Mouse (Mus musculus) forebrain, embryonic 13.5 days (tissue): ENCODE data around the gene Slc16a8. TPM values are rescaled to one million over a fixed set of nuclear protein-coding genes. Genes with fewer than 3 reads are reported as not detected.
A peak's percentile ranks its signal among the peaks of the same experiment; 100 is the strongest.

Experiments used
- ATAC-seq: fragments of 200-750 bp; cut with Nextera tagmentation; 2 replicates; pipeline ENCODE4 v1.8.0; 2017
- H3K27ac ChIP-seq: fragments of 300-500 bp; sonication (generic); 2 replicates; pipeline ENCODE4 v1.5.1; 2015; ENCODE audit warnings: inconsistent platforms, mild to moderate bottlenecking, moderate library complexity
- H3K27me3 ChIP-seq: fragments of 300-500 bp; sonication (generic); 2 replicates; pipeline ENCODE4 v1.6.1; 2015; ENCODE audit warnings: mild to moderate bottlenecking, inconsistent platforms
- H3K36me3 ChIP-seq: fragments of 300-500 bp; sonication (generic); 2 replicates; pipeline ENCODE4 v1.6.1; 2015; ENCODE audit warnings: mild to moderate bottlenecking, inconsistent platforms; ENCODE audit not compliant: poor library complexity, severe bottlenecking
- H3K4me1 ChIP-seq: fragments of 300-500 bp; sonication (generic); 2 replicates; pipeline ENCODE4 v1.6.1; 2015; ENCODE audit warnings: inconsistent platforms
- H3K4me2 ChIP-seq: fragments of 300-500 bp; sonication (generic); 2 replicates; pipeline ENCODE4 v1.6.1; 2015; ENCODE audit warnings: inconsistent platforms, mild to moderate bottlenecking, moderate library complexity
- H3K4me3 ChIP-seq: fragments of 300-500 bp; sonication (generic); 2 replicates; pipeline ENCODE4 v1.5.1; 2015; ENCODE audit warnings: mild to moderate bottlenecking, inconsistent platforms
- H3K9ac ChIP-seq: fragments of 300-500 bp; sonication (generic); 2 replicates; pipeline ENCODE4 v1.6.1; 2015; ENCODE audit warnings: mild to moderate bottlenecking, inconsistent platforms
- H3K9me3 ChIP-seq: fragments of 300-500 bp; sonication (generic); replicated peaks from 2 replicates; pipeline ENCODE4 v1.6.1; 2016; ENCODE audit warnings: inconsistent platforms
- WGBS: fragments of 180-500 bp; shearing (Covaris S2); methylation state at CpG from one replicate; pipeline ENCODE4 v1.1.7; 2015; 5-methylcytosine and 5-hydroxymethylcytosine counted together
- polyA plus RNA-seq: library from polyadenylated mRNA; unstranded; fragments of >200 nt; fragmentation: Nextera tagmentation; extraction: Ambion mirVana; gene quantifications from 2 replicates; pipeline ENCODE4 v1.2.1, GENCODE M21; 2015

Slc16a8 gene
- polyA plus RNA-seq, 1 experiment from 2014 or later: 0.09 TPM

- Histone ChIP-seq H3K9me3 (no peaks in the 10 kb centered on the region), H3K36me3 (no peaks in the 10 kb centered on the region), H3K27me3 (peaks cover 69% of the 10 kb centered on the region), H3K4me3 (peak overlapping the region; percentile 57), H3K4me2 (peak overlapping the region; percentile 92), H3K27ac (no peak overlapping the region), H3K4me1 (peaks cover 15% of the 10 kb centered on the region), H3K9ac (peak overlapping the region; percentile 70)
- WGBS: under 1% methylated on average over 20 of the region's 28 CpGs
- ATAC-seq: peak; percentile 58
Observed at GRCm38 (mm10) chr15:79261757-79262156, 7.2 kb upstream of the Slc16a8 start.

GRCm38 (mm10) chr15:79261095-79261725, 6.6 kb upstream of the Slc16a8 start:
- Histone ChIP-seq H3K4me2 (peak overlapping the region; percentile 92), H3K27ac (no peak overlapping the region), H3K4me3 (peak overlapping the region; percentile 57), H3K9me3 (no peaks in the 10 kb centered on the region), H3K27me3 (peaks cover 69% of the 10 kb centered on the region), H3K4me1 (peaks cover 15% of the 10 kb centered on the region), H3K9ac (peak overlapping the region; percentile 70), H3K36me3 (no peaks in the 10 kb centered on the region)
- ATAC-seq: peak; percentile 78
- 1% methylated on average over 52 of the region's 62 CpGs for WGBS

DNA sequence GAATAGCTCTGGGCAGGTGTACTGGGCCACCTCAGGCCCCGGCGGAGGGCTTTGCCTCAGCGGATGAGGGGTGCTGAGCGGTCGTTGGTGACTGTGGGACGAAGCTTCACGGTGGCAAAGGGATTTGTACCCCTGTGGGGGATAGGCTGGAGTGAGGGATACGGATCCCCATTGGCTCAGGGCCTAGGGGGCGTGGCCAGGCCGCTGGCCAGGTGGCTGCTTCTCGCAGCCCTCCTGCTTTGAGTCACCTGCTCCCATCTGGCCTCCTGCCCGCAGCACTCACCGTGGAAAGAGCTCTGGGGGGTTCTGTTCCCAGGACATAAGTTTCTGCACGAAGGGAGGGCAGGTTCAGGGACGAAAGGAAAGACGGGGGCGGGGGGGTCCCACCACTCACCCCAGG, 4.0 kb upstream of the Slc16a8 start:
- no peak overlapping the region for H3K27ac ChIP-seq
- no peak overlapping the region for H3K4me2 ChIP-seq
- peaks cover 68% of the 10 kb centered on the region for H3K27me3 ChIP-seq
- no peaks in the 10 kb centered on the region for H3K9me3 ChIP-seq
- H3K4me3 ChIP-seq: no peak overlapping the region
- ATAC-seq: no peak
- H3K36me3 ChIP-seq: no peaks in the 10 kb centered on the region
- H3K4me1 ChIP-seq: peaks cover 15% of the 10 kb centered on the region
- no peak overlapping the region for H3K9ac ChIP-seq
- 31% methylated on average over 17 of the region's 17 CpGs for WGBS

- Histone ChIP-seq H3K4me2 (peak overlapping the region; percentile 63), H3K4me3 (peak overlapping the region; percentile 36), H3K9me3 (no peaks in the 10 kb centered on the region), H3K27ac (no peak overlapping the region), H3K36me3 (peaks cover 24% of the 10 kb centered on the region), H3K9ac (peak overlapping the region; percentile 58), H3K27me3 (peaks cover 49% of the 10 kb centered on the region), H3K4me1 (peaks cover 14% of the 10 kb centered on the region)
- no peak for ATAC-seq
- 34% methylated on average over 24 of the region's 24 CpGs for WGBS
Observed at GRCm38 (mm10) chr15:79252580-79252979, 2.0 kb downstream of the Slc16a8 start.

DNA sequence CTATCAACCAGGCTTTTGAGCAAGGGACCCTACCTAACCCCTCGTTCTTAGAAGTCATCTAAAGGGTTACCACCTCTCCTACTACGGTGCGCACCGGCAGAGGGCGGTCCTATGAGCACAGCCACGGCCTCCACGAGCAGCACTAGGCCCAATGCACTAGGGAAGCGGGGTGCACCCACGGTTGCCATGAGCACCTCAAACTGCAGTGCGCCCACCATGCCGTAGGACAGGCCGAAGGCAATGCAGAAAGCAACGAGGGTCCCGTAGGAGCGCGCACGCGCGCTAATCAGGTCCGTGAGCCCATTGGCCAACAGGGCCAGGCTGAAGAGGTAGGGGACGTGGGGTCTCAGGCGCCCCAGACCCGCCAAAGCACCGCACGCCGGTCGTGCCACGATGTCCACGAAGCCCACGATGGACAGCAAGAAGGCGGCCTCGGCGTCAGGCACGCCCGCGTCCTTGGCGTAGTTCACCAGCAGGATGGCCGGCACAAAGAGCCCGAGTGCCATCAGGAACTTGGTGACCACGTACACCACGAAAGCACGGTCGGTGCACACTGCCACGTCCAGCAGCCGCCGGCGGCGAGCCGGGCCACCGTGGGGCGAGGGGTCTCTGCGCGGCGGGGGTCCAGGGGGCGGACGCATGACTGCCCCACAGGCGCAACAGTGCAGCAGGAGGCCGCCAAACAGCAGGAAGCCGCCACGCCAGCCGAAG, 2.6 kb downstream of the Slc16a8 start:
- H3K27me3 ChIP-seq: peaks cover 49% of the 10 kb centered on the region
- 3% methylated on average over 60 of the region's 61 CpGs for WGBS
- peak; percentile 68 for ATAC-seq

GRCm38 (mm10) chr15:79251168-79251567, 3.4 kb downstream of the Slc16a8 start:
- Histone ChIP-seq H3K27me3 (peaks cover 49% of the 10 kb centered on the region), H3K9me3 (no peaks in the 10 kb centered on the region), H3K36me3 (peaks cover 38% of the 10 kb centered on the region), H3K4me1 (peaks cover 14% of the 10 kb centered on the region), H3K4me2 (peak overlapping the region; percentile 63; the same call in 1 of the 2 replicates), H3K4me3 (no peak overlapping the region), H3K9ac (no peak overlapping the region), H3K27ac (no peak overlapping the region)
- no peak for ATAC-seq
- 61% methylated on average over 7 of the region's 7 CpGs for WGBS

More for the DNA sequence above, 2.6 kb downstream of the Slc16a8 start:
- Histone ChIP-seq H3K4me3 (peak overlapping the region; percentile 36), H3K36me3 (peaks cover 30% of the 10 kb centered on the region), H3K4me1 (peaks cover 14% of the 10 kb centered on the region), H3K9ac (peak overlapping the region; percentile 58), H3K27ac (no peak overlapping the region), H3K9me3 (no peaks in the 10 kb centered on the region), H3K4me2 (peak overlapping the region; percentile 63)

GRCm38 (mm10) chr15:79250236-79250635, 4.3 kb downstream of the Slc16a8 start:
- peaks cover 49% of the 10 kb centered on the region for H3K27me3 ChIP-seq
- no peak overlapping the region for H3K4me2 ChIP-seq
- H3K27ac ChIP-seq: no peak overlapping the region
- no peak overlapping the region for H3K9ac ChIP-seq
- WGBS: 86% methylated on average over 2 of the region's 2 CpGs
- peaks cover 47% of the 10 kb centered on the region for H3K36me3 ChIP-seq
- H3K9me3 ChIP-seq: no peaks in the 10 kb centered on the region
- H3K4me3 ChIP-seq: no peak overlapping the region
- H3K4me1 ChIP-seq: peaks cover 14% of the 10 kb centered on the region
- no peak for ATAC-seq

- WGBS: 96% methylated on average over 3 of the region's 3 CpGs
- no peak for ATAC-seq
- Histone ChIP-seq H3K9me3 (no peaks in the 10 kb centered on the region), H3K27ac (no peak overlapping the region), H3K9ac (no peak overlapping the region), H3K27me3 (0 out of 2 replicates have a peak, but pooled peaks cover 4% of the 10 kb centered on the region), H3K4me3 (no peak overlapping the region), H3K4me2 (no peak overlapping the region), H3K4me1 (peaks cover 13% of the 10 kb centered on the region), H3K36me3 (peaks cover 82% of the 10 kb centered on the region)
Observed at GRCm38 (mm10) chr15:79245321-79245720, 9.2 kb downstream of the Slc16a8 start.

GRCm38 (mm10) chr15:79244071-79244893, 10.3 kb downstream of the Slc16a8 start:
- Histone ChIP-seq H3K9ac (no peak overlapping the region; the same call in 1 of the 2 replicates), H3K27me3 (no peaks in the 10 kb centered on the region), H3K4me2 (no peak overlapping the region), H3K36me3 (peaks cover 89% of the 10 kb centered on the region), H3K4me1 (peaks cover 13% of the 10 kb centered on the region), H3K4me3 (no peak overlapping the region), H3K9me3 (no peaks in the 10 kb centered on the region), H3K27ac (no peak overlapping the region)
- no peak for ATAC-seq
- 73% methylated on average over 7 of the region's 7 CpGs for WGBS

DNA sequence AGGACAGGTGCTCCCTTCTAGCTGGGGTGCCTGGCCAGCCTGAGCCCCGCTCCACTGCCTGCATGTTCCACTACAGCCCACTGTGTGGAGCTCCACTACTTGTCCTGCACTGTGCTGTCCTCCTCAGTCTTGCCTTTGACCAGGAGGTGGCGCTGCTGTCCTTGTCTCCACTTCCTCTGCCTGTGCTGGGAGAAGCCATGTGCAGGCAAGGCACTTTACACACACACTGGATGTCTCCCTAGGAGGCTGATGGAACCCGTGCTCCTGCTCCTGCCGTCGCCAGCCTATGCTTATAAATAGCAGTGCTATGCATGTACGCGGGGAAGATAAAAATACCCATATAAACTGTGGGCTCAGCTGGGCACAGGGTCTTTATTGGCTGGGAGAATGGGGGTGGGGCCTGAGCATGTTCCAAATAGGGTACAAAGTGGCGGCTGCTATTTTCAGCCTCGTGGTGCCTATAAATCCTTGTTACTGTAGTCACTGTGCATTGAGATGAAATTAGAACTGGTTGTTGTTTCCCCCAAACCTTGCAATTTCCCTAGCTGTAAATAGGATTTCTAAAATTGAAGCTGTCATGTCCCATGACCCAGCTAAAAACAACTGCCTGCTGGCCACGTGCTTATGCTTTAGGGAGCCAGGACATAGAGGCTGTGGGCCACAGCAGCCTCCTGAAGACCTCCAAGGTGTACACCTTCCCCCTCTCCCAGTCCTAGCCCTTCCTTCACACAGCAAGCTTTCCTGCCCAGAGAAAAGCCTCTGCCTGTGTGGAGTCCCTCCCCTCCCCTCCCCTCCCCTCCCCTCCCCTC, 11.1 kb downstream of the Slc16a8 start:
- Histone ChIP-seq H3K9me3 (no peaks in the 10 kb centered on the region), H3K36me3 (peaks cover 89% of the 10 kb centered on the region), H3K27ac (no peak overlapping the region), H3K4me2 (peak overlapping the region; percentile 20; the same call in 1 of the 2 replicates), H3K4me3 (no peak overlapping the region), H3K27me3 (no peaks in the 10 kb centered on the region), H3K9ac (0 out of 2 replicates have a peak overlapping the region, but pooled peaks have one; percentile 45), H3K4me1 (peaks cover 13% of the 10 kb centered on the region)
- peak; percentile 99 for ATAC-seq
- 21% methylated on average over 10 of the region's 10 CpGs for WGBS

DNA sequence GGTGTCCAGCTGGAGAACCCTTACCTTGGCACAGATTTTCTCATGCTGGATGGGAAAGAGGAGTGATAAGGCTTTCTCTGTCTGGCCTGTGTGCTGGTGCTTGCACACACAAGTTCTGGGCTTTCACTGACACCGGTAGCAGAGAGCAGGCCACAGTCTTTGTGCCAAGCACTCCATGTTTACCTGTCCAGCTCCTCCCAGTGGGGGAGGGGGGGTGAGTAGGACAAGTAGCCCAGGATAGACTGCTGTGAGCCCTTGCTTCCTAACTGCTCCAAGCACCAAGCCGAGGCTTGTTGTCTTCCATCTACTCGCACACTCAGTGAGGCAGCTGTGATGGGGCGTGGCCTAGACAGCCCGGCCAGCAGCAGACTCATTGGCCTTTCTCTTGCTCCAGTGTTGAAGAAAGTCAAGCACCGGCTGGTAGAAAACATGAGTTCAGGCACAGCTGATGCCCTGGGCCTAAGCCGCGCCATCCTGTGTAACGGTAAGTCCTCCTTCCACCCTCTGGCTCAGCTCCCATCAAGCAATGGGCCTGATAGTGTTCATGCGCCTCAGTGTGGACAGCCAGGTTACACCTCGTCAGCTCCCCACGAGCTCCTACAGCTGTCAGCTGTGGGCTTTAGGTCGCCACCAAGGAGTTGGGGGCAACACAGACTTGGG, 11.9 kb downstream of the Slc16a8 start:
- no peaks in the 10 kb centered on the region for H3K9me3 ChIP-seq
- H3K4me2 ChIP-seq: no peak overlapping the region
- no peak overlapping the region for H3K4me3 ChIP-seq
- no peak; the same call in 1 of the 2 replicates for ATAC-seq
- H3K27me3 ChIP-seq: no peaks in the 10 kb centered on the region
- H3K36me3 ChIP-seq: peaks cover 89% of the 10 kb centered on the region
- H3K27ac ChIP-seq: 0 out of 2 replicates have a peak overlapping the region, but pooled peaks have one; percentile 4
- peaks cover 13% of the 10 kb centered on the region for H3K4me1 ChIP-seq
- 73% methylated on average over 13 of the region's 13 CpGs for WGBS
- no peak overlapping the region for H3K9ac ChIP-seq
